Mouse (Mus musculus): ENCODE measurements around the gene Vmn2r14. TPM values are rescaled to one million over a fixed set of nuclear protein-coding genes. Genes with fewer than 3 reads are reported as not detected.
"Not testable (repeated sequence)": the region's sequence is repeated elsewhere in the genome, so short reads cannot be mapped to it uniquely, and the experiment has no call there.

Vmn2r14 gene
- polyA plus RNA-seq (2015; fragmentation: Nextera tagmentation; extraction: Ambion mirVana): not detected in 2 replicates

DNA sequence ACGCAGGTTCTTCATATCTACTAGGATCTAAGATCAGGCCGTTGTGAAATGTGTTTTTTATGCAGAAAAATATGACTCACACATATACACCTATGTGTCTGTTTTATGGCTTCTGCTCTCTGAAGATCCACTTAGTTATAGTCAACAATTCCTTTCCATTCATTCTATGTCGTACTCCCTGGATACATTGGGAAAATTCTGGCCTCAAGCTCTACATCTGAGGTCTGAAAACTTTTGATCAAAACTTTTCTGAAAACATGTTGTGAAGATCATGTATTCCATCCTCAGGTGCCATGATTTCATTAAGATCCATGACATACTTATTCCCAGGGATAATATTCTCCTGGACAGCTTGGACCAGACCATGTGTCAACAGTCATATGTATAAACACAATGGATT lies at the start of gene Vmn2r14:
Gene Vmn2r14, minus strand, starts transcription at position 101 of the 400 bp plus-strand sequence.
- H3K36me3 ChIP-seq: no peaks in the 10 kb centered on the region
- H3K4me1 ChIP-seq: no peaks in the 10 kb centered on the region
- H3K9me3 ChIP-seq: no peaks in the 10 kb centered on the region
- no peak within 1 kb of the TSS for H3K27ac ChIP-seq
- WGBS: 69% methylated on average over 3 of the region's 3 CpGs
- H3K4me2 ChIP-seq: no peak within 1 kb of the TSS
- no peak within 1 kb of the TSS for H3K9ac ChIP-seq
- no peak within 1 kb of the TSS for H3K4me3 ChIP-seq (replicated peaks)
- ATAC-seq (ENCODE audit: insufficient read depth, low FRiP score, low read depth): no peak
- H3K27me3 ChIP-seq (replicated peaks): no peaks in the 10 kb centered on the region

DNA sequence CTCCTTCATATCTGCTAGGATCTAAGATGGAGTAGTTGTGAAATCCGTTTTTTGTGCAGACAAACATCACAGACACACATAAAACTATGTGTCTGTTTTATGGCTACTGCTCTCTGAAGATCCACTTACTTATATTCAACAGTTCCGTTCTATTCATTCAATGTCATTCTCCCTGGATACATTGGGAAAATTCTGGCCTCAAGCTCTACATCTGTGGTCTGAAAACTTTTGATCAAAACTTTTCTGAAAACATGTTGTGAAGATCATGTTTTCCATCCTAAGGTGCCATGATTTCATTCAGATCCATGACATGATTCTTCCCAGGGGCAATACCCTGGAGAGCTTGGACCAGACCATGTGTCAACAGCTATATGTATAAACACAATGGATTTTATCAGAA lies 32.4 kb downstream of the Vmn2r14 start, which contains the start of gene Vmn2r13:
Gene Vmn2r13, minus strand, starts transcription at position 101 of the 400 bp plus-strand sequence.
- not testable (repeated sequence) for ATAC-seq (ENCODE audit: insufficient read depth, low FRiP score, low read depth); H3K27ac ChIP-seq; H3K4me3 ChIP-seq (replicated peaks); H3K4me1 ChIP-seq; H3K36me3 ChIP-seq; H3K9ac ChIP-seq; H3K9me3 ChIP-seq; H3K4me2 ChIP-seq; H3K27me3 ChIP-seq (replicated peaks)
- WGBS: 50% methylated on average over 2 of the region's 2 CpGs

DNA sequence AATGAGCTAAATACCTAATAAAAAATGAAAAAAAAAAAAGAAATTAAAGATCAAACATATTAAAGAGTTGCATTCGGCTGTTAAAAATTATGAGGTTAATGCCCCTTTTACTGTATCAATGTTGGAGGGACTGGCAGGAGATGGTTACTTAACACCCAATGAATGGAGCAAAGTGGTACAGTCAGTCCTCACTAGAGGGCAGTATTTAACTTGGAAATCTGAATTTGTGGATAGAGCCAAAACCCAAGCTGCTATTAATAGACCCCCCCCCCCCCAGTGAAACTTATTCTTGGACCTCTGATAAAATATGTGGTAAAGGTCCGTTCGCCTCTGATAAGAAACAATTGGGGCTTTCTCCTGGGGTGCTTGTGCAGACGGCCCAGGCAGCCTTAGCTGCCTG lies 57.7 kb downstream of the Vmn2r14 start:
- not testable (repeated sequence) for H3K4me2 ChIP-seq; H3K27me3 ChIP-seq (replicated peaks); ATAC-seq (ENCODE audit: insufficient read depth, low FRiP score, low read depth); H3K4me3 ChIP-seq (replicated peaks); H3K4me1 ChIP-seq; H3K9ac ChIP-seq; H3K36me3 ChIP-seq; H3K9me3 ChIP-seq; H3K27ac ChIP-seq
- 81% methylated on average over 4 of the region's 4 CpGs for WGBS

Other genes with a start within 250 kb of the Vmn2r14 start
- gene Vmn2r10, start 218.2 kb downstream of the Vmn2r14 start, polyA plus RNA-seq (2015; fragmentation: Nextera tagmentation; extraction: Ambion mirVana): not detected in 2 replicates
- gene Vmn2r11, start 165.1 kb downstream of the Vmn2r14 start, polyA plus RNA-seq (2015; fragmentation: Nextera tagmentation; extraction: Ambion mirVana): not detected in 2 replicates
- not detected in 2 replicates for gene Vmn2r12, start 126.8 kb downstream of the Vmn2r14 start, polyA plus RNA-seq (2015; fragmentation: Nextera tagmentation; extraction: Ambion mirVana)
- gene Vmn2r13, start 32.5 kb downstream of the Vmn2r14 start, polyA plus RNA-seq (2015; fragmentation: Nextera tagmentation; extraction: Ambion mirVana): not detected in 2 replicates
- not detected in 2 replicates for gene Vmn2r15, start 72.9 kb upstream of the Vmn2r14 start, polyA plus RNA-seq (2015; fragmentation: Nextera tagmentation; extraction: Ambion mirVana)
- gene Vmn2r16, start 105.5 kb upstream of the Vmn2r14 start, polyA plus RNA-seq (2015; fragmentation: Nextera tagmentation; extraction: Ambion mirVana): not detected in 2 replicates
- gene Vmn2r17, start 195.0 kb upstream of the Vmn2r14 start, polyA plus RNA-seq (2015; fragmentation: Nextera tagmentation; extraction: Ambion mirVana): not detected in 2 replicates